Mouse (Mus musculus) ES-Bruce4 (cell line): ENCODE results near the gene 3425401B19Rik. TPM values are rescaled to one million over a fixed set of nuclear protein-coding genes. Genes with fewer than 3 reads are reported as not detected.

Experiments used
- H3K27ac ChIP-seq: 2 replicates; pipeline ENCODE4 v1.5.1; 2012; ENCODE audit warnings: low read length, inconsistent platforms; ENCODE audit not compliant: insufficient read depth
- H3K27me3 ChIP-seq: 2 replicates; pipeline ENCODE4 v1.6.1; 2012; ENCODE audit warnings: mild to moderate bottlenecking, low read length, inconsistent platforms; ENCODE audit not compliant: control insufficient read depth, poor library complexity, insufficient read depth, severe bottlenecking
- H3K36me3 ChIP-seq: 2 replicates; pipeline ENCODE4 v1.6.1; 2012; ENCODE audit warnings: inconsistent platforms, mild to moderate bottlenecking, low read length, moderate library complexity; ENCODE audit not compliant: control insufficient read depth, poor library complexity, insufficient read depth, severe bottlenecking
- H3K4me1 ChIP-seq: one replicate; pipeline ENCODE4 v1.8.1; 2011; ENCODE audit warnings: low read length; ENCODE audit not compliant: control insufficient read depth, insufficient read depth
- H3K4me3 ChIP-seq: 2 replicates; pipeline ENCODE4 v1.5.1; 2011; ENCODE audit warnings: low read depth, mild to moderate bottlenecking, low read length
- H3K9ac ChIP-seq: 2 replicates; pipeline ENCODE4 v1.6.1; 2012; ENCODE audit warnings: low read depth, mild to moderate bottlenecking, inconsistent platforms; ENCODE audit not compliant: poor library complexity, severe bottlenecking
- H3K9me3 ChIP-seq: replicated peaks from 2 replicates; pipeline ENCODE4 v1.6.1; 2012; ENCODE audit warnings: mild to moderate bottlenecking, low read length, inconsistent platforms; ENCODE audit not compliant: control insufficient read depth, poor library complexity, insufficient read depth, severe bottlenecking
- CTCF ChIP-seq: IDR thresholded peaks from one replicate; pipeline ENCODE4 v1.8.1; 2011; ENCODE audit warnings: low read depth, low read length
- EP300 ChIP-seq: IDR thresholded peaks from 2 replicates; pipeline ENCODE4 v1.6.1; 2011; ENCODE audit warnings: low read depth, low read length; ENCODE audit not compliant: insufficient read depth
- POLR2A ChIP-seq: IDR thresholded peaks from one replicate; pipeline ENCODE4 v1.8.1; 2011; ENCODE audit warnings: low read length; ENCODE audit not compliant: insufficient read depth
- polyA plus RNA-seq: library from polyadenylated mRNA; stranded (reverse); fragments of >200 nt; gene quantifications from 2 replicates; pipeline ENCODE4 v1.2.4, GENCODE M21; 2011; ENCODE audit warnings: low read depth; ENCODE audit not compliant: missing spikeins, insufficient read depth, insufficient read length

Gene 3425401B19Rik
- polyA plus RNA-seq = not detected in 2 replicates

DNA sequence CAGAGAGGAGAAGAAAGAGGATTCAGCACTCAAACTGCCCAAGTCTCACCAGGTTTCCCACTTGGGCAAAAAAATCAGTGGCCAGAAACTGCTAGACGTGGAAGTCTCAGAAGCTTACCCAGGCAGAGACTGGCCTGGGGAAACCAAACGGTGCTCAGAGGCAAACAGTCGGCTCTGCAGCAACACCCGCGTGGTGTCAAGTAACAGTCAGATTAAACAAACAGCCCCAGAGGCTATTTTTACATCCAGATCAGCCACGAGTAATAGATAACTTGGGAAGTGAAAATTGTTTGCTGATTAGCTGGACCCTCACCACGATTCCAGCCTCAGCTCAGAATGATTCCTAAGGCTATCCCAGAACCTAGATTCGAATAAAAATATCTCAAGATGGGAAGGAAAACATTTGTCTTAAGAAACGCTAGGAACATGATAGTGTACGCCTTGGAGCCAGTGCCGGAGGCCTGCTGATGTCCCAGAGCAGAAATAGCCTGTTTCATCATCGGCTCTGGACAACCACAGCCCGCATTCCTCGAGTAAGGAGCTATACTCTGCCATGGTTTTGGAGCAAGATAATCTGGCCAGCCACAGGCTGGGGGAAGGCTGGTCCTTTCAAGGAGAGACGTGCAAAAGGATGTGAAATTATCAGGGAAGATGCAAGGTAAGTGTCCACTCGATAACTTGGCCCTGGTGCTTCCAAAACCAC lies at the start of gene 3425401B19Rik:
Gene 3425401B19Rik, minus strand, starts transcription at position 170 of the 703 bp plus-strand sequence.
- no peak within 1 kb of the TSS for H3K4me3 ChIP-seq
- H3K27ac ChIP-seq = no peak within 1 kb of the TSS

GRCm38 (mm10) chr14:32732961-32733360 lies 47.9 kb upstream of the 3425401B19Rik start:
- Histone ChIP-seq H3K9ac (no peak overlapping the region), H3K4me1 (no peaks in the 10 kb centered on the region), H3K4me3 (no peak overlapping the region), H3K36me3 (no peaks in the 10 kb centered on the region), H3K27ac (no peak overlapping the region), H3K9me3 (no peaks in the 10 kb centered on the region), H3K27me3 (no peaks in the 10 kb centered on the region)
- TF ChIP-seq POLR2A (no peak), CTCF (no peak), EP300 (no peak)

More for the DNA sequence above, at the start of gene 3425401B19Rik:
- Histone ChIP-seq H3K9me3 (no peaks in the 10 kb centered on the region), H3K4me1 (no peaks in the 10 kb centered on the region), H3K9ac (no peak within 1 kb of the TSS), H3K36me3 (no peaks in the 10 kb centered on the region), H3K27me3 (no peaks in the 10 kb centered on the region)
- TF ChIP-seq EP300 = no peak
- TF ChIP-seq CTCF = no peak
- no peak for TF ChIP-seq POLR2A

DNA sequence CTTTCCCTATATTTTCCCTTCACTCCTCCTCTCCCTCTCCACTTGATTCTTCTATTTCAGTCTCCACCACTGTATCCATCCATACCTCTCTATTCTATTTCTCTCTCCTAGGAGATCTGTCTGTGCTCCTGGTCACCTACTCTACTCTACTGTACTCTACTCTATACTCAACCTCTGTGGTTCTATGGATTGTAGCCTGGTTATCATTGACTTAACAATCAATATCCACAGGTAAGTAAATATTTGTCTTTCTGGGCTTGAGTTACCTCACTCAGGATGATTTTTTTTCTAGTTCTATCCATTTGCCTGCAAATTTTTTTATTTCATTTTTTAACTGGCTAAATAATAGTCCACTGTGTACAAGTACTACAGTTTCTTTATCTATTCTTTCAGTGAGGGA lies 41.8 kb upstream of the 3425401B19Rik start:
- no peak overlapping the region for H3K27ac ChIP-seq
- TF ChIP-seq CTCF (no peak), POLR2A (no peak), EP300 (no peak)
- H3K9me3 ChIP-seq = no peaks in the 10 kb centered on the region
- H3K27me3 ChIP-seq = no peaks in the 10 kb centered on the region
- H3K4me3 ChIP-seq = no peak overlapping the region
- no peaks in the 10 kb centered on the region for H3K36me3 ChIP-seq
- no peak overlapping the region for H3K9ac ChIP-seq
- H3K4me1 ChIP-seq = no peaks in the 10 kb centered on the region

DNA sequence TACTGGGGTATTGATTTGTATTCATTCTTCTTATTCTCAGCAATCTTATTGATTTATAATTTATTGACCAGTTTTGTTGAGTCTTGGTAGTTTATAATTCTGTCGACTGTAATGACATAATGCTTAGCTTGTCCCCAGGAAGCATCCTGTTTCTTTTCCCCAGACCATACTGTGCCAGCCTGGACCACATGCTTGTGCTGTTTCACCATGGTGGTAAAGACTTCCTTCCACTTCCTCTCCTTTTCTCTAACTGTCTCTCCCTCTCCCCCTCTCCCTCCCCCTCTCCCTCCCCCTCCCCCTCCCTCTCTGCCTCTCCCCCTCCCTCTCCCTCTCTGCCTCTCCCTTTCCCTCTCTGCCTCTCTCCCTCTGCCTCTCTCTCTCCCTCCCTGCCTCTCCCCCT lies 36.4 kb upstream of the 3425401B19Rik start:
- TF ChIP-seq POLR2A = no peak
- TF ChIP-seq CTCF = no peak
- no peak for TF ChIP-seq EP300
- no peaks in the 10 kb centered on the region for H3K27me3 ChIP-seq
- no peak overlapping the region for H3K27ac ChIP-seq
- H3K9ac ChIP-seq = no peak overlapping the region
- H3K4me3 ChIP-seq = no peak overlapping the region
- H3K9me3 ChIP-seq = no peaks in the 10 kb centered on the region
- no peaks in the 10 kb centered on the region for H3K4me1 ChIP-seq
- no peaks in the 10 kb centered on the region for H3K36me3 ChIP-seq

DNA sequence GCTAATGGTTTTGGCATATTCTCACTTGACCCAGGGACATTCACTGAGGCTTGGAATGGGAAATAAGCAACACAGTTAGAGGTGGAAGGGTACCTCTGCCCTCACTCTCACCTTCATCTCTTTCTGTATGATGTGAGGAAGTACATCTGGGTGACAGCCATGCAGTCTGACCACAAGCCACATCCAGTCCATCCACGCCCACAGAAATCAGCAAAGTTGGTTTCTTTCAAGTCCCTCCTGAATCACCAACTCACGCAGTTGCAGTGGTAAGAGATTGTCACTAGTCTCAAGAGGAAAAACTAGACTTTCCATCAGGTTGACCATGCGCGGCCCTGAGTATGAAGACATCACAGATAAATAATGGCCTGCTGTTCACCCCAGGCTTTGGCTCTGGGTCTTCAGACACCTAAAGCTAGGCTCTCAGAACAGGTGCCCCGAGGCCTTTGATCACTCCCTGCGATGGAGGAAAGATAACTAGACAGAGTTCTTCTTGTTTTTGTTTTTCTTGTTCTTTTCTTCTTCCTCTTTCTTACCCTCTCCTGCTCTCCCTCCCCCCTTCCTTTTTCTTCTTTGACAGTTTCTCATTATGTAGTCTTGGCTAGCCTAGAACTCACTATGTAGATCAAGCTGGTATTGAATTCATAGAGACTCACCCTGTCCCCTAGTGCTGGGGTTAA lies 31.8 kb upstream of the 3425401B19Rik start:
- TF ChIP-seq EP300 = no peak
- no peak for TF ChIP-seq CTCF
- TF ChIP-seq POLR2A = no peak
- H3K4me3 ChIP-seq = no peak overlapping the region
- H3K9ac ChIP-seq = no peak overlapping the region
- H3K36me3 ChIP-seq = no peaks in the 10 kb centered on the region
- no peaks in the 10 kb centered on the region for H3K27me3 ChIP-seq
- H3K9me3 ChIP-seq = no peaks in the 10 kb centered on the region
- no peaks in the 10 kb centered on the region for H3K4me1 ChIP-seq
- H3K27ac ChIP-seq = no peak overlapping the region

DNA sequence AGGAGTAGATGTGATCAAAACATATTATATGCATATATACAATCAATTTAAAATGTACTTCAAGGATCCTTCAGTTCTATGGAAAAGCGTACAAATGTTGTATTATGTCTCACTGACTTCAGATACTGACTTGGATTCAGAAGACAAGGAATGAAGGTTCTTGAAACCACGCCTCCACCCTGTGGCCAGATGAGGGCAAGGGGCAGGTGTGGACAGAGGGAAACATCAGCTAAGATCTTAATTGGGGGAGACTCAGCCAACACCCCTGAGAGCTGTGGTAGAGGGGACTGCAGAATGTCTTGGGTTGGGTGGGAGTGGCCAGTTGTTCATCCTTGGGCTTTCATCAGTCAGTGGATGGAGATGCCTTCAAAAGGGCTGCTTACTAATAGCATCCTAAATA lies 30.4 kb upstream of the 3425401B19Rik start:
- Histone ChIP-seq H3K27me3 (no peaks in the 10 kb centered on the region), H3K4me1 (no peaks in the 10 kb centered on the region), H3K9me3 (no peaks in the 10 kb centered on the region), H3K27ac (no peak overlapping the region), H3K9ac (no peak overlapping the region), H3K36me3 (no peaks in the 10 kb centered on the region), H3K4me3 (no peak overlapping the region)
- TF ChIP-seq CTCF (no peak), EP300 (no peak), POLR2A (no peak)
